Mouse (Mus musculus) layer of hippocampus, postnatal 14 days (tissue): ENCODE results near the gene Fbxo34. TPM values are rescaled to one million over a fixed set of nuclear protein-coding genes. Genes with fewer than 3 reads are reported as not detected.
"Not testable (repeated sequence)": the region's sequence is repeated elsewhere in the genome, so short reads cannot be mapped to it uniquely, and the experiment has no call there.

ENCODE experiments used
- DNase-seq, 2 experiments: peaks; one replicate each; pipeline ENCODE4 v3.0.0; 2021 to 2022; ENCODE audit warnings: low spot score in 2 of 2, mixed read lengths in 1 of 2
- long read RNA-seq, 2 experiments: library from polyadenylated mRNA; stranded (forward); transcript quantifications; one replicate each; pipeline ENCODE4 v2.0.0; 2021
- total RNA-seq, 2 experiments: library from RNA; stranded (reverse); gene quantifications; 2 replicates each; pipeline ENCODE4 v1.2.3; 2021

Fbxo34 gene
- total RNA-seq, result 10 to 100 TPM; 72.5 to 87.0 TPM
- long read RNA-seq, experiment 1, transcript Fbxo34-201 (2 exons, 2,937 nt), result minor isoform, 22 of 97 reads
- long read RNA-seq, experiment 1, transcript Fbxo34-209 (3 exons, 373 nt), result minor isoform, 7 of 97 reads
- long read RNA-seq, experiment 1, transcript Fbxo34-205 (3 exons, 2,993 nt), result major isoform, 30 of 97 reads
- long read RNA-seq, experiment 1, transcript Fbxo34-203 (4 exons, 3,132 nt), result minor isoform, 9 of 97 reads
- long read RNA-seq, experiment 1, partial matches to known transcripts, result 1 of 97 reads
- long read RNA-seq, experiment 1, other reads (novel, unspliced or antisense), result 27 of 97 reads
- long read RNA-seq, experiment 2, transcript Fbxo34-201 (2 exons, 2,937 nt), result minor isoform, 17 of 107 reads
- long read RNA-seq, experiment 2, transcript Fbxo34-205 (3 exons, 2,993 nt), result major isoform, 49 of 107 reads
- long read RNA-seq, experiment 2, transcript Fbxo34-203 (4 exons, 3,132 nt), result minor isoform, 9 of 107 reads
- long read RNA-seq, experiment 2, partial matches to known transcripts, result 0 of 107 reads
- long read RNA-seq, experiment 2, other reads (novel, unspliced or antisense), result 27 of 107 reads

DNA sequence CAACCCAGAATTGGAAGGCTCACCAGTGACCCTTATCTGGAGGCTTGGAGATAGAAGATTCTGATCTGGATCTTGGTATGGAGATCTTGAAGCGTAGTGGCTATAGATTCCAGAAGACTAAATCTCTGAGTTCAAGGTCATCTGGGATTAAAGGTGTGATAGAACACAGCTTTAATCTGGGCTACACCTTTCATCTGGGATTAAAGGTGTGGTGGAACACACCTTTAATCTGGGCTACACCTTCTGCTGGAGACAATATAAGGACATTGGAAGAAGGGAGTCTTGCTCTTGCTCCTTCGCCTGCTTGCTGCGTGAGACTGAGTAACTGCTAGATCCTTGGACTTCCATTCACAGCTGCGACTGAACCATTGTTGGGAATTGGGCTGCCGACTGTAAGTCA is at the start of gene Fbxo34:
Gene Fbxo34 (plus strand): TSS at position 301 of the 400 bp plus-strand sequence.
- DNase-seq, result not testable (repeated sequence)

DNA sequence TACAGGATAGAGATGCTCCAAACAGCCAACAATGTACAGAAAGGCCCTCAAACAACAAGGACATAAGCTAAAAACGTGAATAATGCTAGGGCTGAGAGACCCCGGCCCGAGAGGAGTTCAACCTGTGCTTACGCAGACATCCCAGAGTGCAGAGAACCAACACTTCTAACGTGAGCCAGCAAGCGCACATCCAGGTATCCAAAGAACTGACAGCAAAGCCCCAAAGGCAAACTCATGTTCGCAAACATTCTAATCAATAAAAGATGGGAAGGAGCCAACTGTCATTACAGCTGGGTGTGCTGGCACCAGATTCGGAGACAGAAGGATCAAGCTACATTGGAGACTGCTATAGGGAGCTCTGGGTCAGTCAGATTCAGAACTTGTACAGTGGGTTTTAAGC is 47.5 kb upstream of the Fbxo34 start:
- peak in 1 of 2 experiments; percentile 19 for DNase-seq

DNA sequence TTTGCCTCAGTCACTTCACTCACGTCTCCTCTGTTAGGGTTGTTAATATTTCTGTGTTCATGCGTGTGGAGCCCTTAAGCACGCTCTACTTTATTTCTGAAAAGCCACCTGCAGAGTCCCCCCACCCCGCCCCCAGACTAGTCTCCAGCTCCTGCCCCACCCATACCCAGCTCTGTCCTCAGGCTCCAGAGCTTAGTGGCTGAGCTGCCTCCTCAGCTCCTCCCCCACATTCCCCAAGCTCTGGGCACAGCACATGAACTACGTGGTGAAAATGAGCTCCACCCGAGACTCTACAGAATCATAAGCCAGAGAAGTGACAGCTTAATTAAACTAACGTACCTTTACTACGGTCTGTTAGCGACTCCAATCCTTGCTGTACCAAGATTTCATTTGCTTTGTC is 44.2 kb upstream of the Fbxo34 start:
- no peak for DNase-seq

DNA sequence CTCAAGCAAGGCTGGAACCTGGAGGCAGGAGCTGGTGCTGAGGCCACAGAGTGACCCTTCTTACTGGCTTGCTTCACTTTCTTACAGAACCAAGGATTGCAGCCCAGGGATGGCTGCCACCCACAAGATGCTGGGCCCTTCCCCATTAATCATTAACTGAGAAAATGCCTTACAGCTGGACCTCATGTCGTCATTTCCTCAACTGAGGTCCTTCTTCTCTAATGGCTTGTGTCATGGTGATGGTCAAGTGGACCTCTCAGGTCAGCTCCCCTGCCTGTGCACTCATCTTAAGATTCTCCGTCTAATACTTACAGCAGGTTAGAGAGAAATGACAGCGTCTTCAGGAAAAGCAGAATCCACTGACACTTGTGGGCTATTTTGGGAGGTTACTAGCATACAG is 32.9 kb upstream of the Fbxo34 start:
- DNase-seq, result no peak

DNA sequence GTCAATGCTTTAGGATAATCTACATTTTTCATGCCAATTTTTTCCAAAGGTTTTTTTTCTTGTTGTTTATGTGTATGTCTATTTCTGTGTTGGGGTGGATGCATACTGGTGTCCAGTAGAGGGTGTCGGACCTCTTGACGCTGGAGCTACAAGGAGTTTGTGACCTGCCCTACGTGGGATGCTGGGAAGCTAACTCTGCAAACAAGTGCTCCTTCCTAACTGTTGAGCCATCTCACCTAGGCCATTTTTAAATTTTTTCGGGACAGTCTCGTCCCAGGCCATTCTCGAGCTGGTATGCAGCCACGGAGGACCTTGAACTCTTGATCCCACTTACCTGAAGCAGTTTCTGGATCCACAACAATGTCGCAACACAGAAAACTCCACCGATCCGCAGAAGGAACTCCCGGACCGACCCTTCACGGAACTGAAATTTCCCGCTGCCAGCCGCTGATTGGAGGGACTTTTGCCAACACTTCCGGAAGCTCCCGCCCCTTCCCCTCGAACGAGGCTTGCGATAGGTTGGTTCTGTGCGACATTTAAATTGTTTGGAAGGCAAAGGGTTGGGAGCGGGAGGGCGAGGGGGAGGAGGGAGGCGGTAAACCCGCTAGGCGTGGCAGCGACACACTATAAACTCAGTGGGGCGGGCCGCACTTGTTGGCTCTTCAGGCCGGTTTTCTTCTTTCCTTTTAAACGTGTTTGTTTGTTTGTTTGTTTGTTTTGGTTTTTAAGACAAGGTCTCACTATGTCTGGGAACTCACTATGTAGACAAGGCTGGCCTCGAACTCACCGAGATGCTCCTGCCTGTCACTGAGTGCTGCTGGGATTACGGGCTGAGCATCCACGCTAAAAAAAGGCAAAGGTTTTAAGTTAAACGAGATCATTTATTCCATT is 32.2 kb upstream of the Fbxo34 start, which contains the start of gene Dlgap5:
Gene Dlgap5 (minus strand): TSS at position 633 of the 891 bp plus-strand sequence.
- DNase-seq, result peak; percentile 88 to 93

DNA sequence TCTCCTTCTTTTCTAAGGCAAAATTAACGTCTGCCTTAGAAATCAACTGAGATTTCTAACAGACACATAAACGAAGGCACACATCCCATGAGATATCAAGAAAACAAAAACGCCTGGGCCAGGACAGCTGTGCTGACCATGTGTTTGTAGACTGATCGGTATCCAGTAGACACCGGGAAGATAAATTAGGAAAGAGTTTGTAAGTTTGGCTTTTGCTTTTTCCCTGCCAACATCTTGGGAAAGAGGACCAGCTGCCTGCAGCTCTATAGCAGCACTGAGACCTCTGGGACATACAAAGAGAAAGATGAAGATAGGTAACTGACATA is 31.6 kb upstream of the Fbxo34 start:
- no peak for DNase-seq

DNA sequence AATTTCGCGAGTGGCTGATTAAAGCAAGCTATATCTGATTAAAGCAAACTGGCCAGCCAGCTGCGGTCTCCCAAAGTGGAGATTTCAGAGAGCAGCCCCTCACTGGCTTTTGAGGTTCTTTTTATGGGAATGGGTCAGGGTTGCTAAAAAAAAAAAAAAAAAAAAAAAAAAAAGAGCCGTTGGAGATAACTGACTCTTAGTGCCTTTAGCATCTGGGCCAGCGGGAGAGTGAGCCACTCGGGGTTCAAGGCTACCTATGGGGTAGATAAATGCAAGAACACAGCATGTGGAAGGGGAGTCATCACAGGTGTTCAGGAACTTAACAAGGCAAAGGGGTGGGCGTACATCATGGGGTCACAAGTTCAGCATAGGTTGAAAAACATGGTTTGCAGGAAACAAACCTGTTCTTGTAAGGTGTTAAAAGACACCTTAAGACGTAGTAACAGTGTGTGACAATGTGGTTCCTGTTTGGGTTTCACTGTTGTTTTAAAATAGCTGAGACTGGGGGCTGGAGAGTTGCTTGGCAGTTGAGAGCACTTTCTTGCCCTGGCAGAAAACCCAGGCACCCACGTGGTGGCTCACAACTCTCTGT is 31.1 kb upstream of the Fbxo34 start:
- DNase-seq, result no peak

DNA sequence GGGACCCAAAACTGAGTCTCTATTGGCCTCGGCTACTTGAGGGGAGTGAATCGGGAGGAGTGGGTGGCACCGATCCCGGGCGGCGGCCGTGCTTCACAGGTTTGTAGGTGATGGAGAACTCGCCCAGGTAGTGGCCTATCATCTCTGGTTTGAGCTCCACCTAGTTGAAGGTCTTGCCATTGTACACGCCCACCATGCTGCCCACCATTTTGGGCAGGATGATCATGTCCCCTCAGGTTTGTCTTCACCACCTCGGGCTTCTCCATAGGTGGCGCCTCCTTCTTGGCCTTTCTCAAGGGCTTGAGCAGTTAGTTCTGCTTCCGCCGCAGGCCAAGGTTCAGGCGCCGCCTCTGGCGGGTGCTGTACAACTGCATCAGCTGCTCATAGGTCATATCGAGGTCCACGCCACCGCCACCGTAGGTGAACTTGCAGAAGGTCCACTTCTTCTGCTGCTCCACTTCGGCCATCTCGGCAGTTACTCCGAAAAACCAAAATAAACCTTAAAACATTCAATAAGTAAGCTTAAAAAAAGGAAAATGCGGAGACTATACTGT is 30.4 kb upstream of the Fbxo34 start:
- no peak for DNase-seq

DNA sequence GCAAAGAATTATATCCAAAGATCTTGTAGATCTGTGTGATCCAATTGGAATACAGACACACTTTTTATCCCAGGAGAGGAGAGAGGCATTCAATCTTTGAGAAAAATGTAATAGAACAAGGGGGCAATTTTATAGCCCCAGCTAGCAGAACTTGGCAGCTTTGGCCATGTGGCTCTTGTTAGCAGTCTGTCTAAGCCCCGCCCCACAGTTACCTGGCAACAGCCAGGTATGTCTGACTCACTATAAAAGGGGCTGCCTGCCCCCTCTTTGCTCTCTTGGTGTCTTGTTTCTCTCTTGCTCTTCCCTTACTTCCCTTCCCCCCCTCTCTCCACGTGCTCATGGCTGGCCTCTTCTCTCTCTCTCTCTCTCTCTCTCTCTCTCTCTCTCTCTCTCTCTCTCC is 28.6 kb upstream of the Fbxo34 start:
- no peak for DNase-seq

DNA sequence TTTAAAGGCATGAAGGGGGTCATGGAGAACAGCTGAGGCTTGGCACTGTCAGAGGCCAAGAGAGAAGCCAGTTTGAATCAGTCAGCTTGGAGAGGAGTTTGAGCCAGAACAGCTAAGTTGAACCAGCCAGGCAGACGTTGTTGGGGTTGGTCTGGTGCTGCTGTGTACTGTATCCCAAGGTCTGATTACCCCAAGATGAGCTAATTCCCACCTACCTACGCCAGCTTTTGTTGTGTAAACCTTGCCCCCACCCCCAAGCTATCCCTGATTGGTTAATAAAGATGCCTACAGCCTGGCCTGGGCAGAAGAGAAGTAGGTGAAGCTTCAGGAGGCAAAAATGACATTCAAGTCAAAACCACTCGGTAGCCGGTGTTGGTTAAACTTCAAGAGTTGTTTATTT is 27.8 kb upstream of the Fbxo34 start:
- no peak for DNase-seq

DNA sequence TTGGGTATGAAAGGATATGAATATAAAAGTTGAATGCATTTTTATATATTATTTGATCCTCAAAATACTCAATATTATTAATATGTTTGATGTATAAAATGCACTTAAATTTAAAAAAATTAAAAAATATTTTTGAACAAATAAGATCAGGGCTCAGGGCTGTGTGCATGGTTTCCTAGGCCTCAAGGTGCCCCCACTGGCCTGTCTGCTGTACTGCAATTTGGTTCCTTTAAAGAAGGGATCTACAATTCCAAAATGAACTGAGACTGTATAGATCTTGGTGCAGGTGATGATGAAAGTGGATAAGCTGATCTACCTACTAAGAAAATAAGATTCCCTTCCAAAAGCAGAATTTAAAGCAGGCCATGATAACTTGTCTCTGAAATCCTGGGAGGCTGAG is 17.2 kb upstream of the Fbxo34 start:
- no peak for DNase-seq

DNA sequence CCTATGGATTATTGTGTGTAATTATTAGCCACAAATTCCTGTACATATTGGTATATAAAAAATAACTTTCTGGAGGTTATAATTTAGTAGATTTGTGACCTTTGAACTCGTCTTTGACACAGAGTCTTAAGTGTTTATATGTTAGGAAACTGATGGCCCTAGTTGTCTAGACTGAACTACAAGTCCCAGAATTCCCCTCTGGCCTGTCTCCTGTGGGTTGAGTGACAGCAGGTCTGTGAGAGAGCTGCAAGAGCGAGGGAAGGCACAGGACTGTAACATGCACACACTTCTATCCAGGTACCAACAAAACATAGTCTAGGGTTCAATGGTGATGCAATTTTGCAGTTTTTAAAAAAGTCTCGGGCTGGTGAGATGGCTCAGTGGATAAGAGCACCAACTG is 11.3 kb upstream of the Fbxo34 start:
- DNase-seq, result no peak

DNA sequence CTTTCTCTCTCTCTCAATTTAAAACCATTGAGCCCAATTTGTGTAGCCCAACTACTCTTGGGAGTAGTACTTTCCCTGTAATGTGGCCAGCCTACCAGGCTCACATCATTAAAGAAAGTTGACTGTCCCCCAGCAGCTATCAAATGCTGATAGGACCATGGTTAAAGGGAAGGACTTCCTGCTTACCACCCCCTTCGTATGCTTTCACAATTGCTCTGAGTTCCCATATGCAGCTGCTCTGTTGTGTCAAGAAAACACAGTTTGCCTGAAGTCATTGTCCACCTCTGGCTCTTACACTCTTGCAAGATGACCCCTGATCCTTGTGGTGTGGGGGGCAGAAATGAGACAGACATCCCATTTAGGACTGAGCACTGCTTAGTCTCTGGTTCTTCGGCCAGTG is 5.3 kb upstream of the Fbxo34 start:
- DNase-seq, result no peak

DNA sequence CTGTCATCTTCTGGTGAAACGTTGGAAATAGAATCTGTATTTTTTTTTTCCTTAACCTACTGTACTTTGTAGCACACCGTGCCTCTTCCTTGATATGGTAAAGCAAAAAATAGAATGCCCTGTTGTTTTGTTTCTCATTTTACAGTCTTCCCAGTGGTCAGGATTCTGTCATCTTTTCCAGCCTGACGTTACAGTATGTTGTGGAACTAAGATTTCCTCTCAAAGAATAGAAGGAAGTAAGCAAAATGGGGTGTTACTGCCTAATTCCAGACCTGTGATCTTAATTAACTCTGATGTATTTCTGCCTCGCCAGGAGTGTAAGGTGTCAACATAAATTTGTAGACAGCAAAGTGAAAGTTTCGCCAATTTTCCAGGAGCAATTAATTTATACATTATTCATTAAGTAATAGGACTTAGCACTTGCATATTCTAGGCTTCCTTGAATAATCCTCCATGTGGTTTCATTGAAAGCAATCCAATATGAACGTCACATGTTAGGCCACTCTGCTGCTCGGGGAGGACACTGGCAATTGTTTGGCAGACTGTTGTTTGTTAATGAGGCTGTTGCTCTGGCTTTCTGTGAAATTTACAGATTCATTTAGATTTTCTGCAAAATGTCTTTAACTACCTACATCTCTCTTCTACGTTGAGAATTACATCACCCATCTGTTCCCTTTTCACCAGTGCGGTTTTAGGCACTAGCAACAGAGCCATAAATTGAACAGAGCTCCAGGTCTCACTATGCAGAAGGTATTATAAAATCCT is 4.7 kb upstream of the Fbxo34 start:
- DNase-seq, result no peak

DNA sequence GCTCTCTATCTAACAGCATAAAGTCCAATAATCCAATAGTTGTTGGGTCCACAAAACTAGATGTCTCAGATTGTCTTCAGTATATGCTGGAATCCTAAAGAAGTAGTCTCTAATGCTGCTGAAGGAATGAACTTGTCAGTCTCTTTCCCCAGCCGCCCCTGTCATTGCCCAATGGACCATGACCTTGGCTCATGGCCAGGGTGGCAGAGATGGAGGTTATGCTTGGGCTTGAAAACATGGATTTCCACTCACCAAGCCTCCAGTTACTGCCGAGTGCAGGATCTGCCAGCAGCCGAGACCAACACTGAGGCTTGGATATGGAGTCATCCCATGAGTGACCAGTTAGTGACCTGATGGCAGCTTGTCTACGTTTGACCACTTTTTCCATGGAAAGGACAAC is 9.3 kb downstream of the Fbxo34 start:
- DNase-seq, result no peak

DNA sequence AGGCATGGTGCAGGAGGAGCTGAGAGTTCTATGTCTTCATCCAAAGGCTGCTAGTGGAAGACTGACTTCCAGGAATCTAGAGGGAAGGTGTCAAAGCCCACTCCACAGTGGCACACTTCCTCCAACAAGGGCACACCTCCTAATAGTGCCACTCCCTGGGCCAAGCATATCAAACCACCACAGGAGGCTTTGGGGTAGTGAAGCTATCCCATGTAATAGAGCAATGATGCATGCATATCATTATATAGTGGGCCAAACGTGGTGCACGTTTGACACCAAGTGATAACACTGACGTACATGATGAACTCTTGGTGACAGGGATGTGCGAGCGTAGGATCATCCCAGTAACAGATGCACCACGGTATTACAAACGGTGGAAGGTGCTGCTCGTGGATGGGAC is 11.8 kb downstream of the Fbxo34 start:
- no peak for DNase-seq

DNA sequence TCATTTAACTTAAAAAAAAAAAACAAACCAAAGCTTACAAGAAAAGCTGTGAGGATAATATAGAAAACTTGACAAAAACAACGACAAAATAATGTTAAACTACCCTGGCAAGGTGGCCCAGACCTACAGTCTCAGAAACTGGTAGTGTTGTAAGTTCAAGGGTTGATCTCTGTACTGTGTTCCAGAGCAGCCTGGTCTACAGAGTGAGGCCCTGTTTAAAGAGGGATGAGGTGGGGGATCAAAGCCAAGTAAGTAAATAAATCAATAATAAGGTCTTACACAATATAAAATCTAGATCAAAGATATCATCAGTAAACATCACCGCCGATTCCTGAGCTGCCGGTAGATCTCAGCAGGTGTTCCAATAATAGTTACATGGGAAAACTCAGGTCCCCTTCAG is 12.2 kb downstream of the Fbxo34 start:
- no peak for DNase-seq

DNA sequence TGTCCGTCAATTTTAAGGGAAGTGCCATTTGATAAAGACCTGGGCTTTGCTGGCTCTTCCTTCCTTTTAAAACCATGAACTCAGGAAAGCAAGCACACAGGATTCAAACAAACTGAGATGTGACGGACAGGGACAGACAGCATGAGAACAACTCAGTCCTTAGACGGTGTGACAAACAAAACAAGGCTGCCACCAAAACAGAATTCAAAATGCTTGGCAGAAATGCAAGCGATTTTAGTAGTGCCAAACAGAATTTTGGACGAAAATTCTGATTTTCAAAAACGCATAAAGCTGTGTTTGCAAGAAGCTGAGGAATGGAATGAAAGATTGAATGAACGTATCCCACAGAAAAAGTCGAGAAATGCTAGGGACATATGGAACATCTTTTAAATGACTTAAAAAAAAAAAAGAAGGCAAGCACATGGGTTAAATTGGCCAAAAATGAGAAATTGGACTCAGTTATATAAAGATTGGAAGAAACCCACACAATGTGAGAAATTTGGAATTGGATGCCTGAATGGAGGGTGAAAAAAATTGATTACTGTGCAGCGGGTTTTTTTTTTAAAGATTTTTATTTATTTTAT is 12.7 kb downstream of the Fbxo34 start:
- peak in 1 of 2 experiments; percentile 61 for DNase-seq

DNA sequence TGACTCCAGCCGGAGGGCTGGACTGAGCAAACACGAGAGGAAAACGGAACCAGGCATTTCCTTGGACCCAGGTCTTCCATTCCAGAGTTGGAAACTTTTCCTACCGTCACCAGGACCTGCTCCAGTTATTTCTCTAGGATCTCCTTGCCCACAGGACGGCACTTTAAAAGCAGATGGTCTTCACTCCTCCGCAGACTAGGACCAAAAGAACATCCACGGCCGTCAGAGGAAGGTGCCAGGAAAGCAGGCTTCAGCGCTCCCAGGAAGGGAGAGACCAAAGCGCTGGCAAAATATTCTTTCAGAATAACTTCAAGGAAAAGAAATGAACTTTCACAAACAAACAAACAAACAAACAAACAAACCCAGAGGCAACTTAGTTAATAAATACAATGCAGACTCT is 14.2 kb downstream of the Fbxo34 start:
- no peak for DNase-seq
